Mouse (Mus musculus): ENCODE measurements around the gene Helz2. TPM values are rescaled to one million over a fixed set of nuclear protein-coding genes. Genes with fewer than 3 reads are reported as not detected.
"Not testable (repeated sequence)": the region's sequence is repeated elsewhere in the genome, so short reads cannot be mapped to it uniquely, and the experiment has no call there.

The Helz2 gene
- polyA plus RNA-seq, 1 experiment: 29.3 TPM

- WGBS: 78% methylated on average over 3 of the region's 3 CpGs
- TF ChIP-seq CTCF (IDR thresholded peaks at IDR 0.05; ENCODE audit: control insufficient read depth, insufficient read depth, low read length) (no peak), POLR2A (IDR thresholded peaks at IDR 0.05; ENCODE audit: borderline replicate concordance, control insufficient read depth, low read depth, low read length) (no peak)
- no peak within 1 kb of the TSS for H3K27ac ChIP-seq (ENCODE audit: control insufficient read depth, insufficient read depth, low read depth, low read length, poor library complexity)
- H3K4me3 ChIP-seq (replicated peaks; ENCODE audit: control insufficient read depth, low read depth, low read length): no peak within 1 kb of the TSS
- peaks cover 2% of the 10 kb centered on the region for H3K4me1 ChIP-seq (ENCODE audit: control insufficient read depth, insufficient read depth, low read length)
Observed at GRCm38 (mm10) chr2:181202422-181202821, 39.4 kb downstream of the Helz2 start, which contains the start of gene Ptk6. Gene Ptk6, minus strand, starts transcription at chr2:181202789.

- TF ChIP-seq POLR2A (IDR thresholded peaks at IDR 0.05; ENCODE audit: borderline replicate concordance, control insufficient read depth, low read depth, low read length) (no peak), CTCF (IDR thresholded peaks at IDR 0.05; ENCODE audit: control insufficient read depth, insufficient read depth, low read length) (no peak)
- no peak overlapping the region for H3K4me3 ChIP-seq (replicated peaks; ENCODE audit: control insufficient read depth, low read depth, low read length)
- H3K4me1 ChIP-seq (ENCODE audit: control insufficient read depth, insufficient read depth, low read length): peaks cover 2% of the 10 kb centered on the region
- WGBS: 65% methylated on average over 3 of the region's 3 CpGs
- H3K27ac ChIP-seq (ENCODE audit: control insufficient read depth, insufficient read depth, low read depth, low read length, poor library complexity): no peak overlapping the region
Observed at GRCm38 (mm10) chr2:181201606-181202005, 40.2 kb downstream of the Helz2 start.

- Histone ChIP-seq H3K27ac (ENCODE audit: control insufficient read depth, insufficient read depth, low read depth, low read length, poor library complexity) (no peak overlapping the region), H3K4me1 (ENCODE audit: control insufficient read depth, insufficient read depth, low read length) (peaks cover 1% of the 10 kb centered on the region; the same call in 1 of the 2 replicates), H3K4me3 (replicated peaks; ENCODE audit: control insufficient read depth, low read depth, low read length) (no peak overlapping the region)
- WGBS: 75% methylated on average over 4 of the region's 4 CpGs
- TF ChIP-seq POLR2A (IDR thresholded peaks at IDR 0.05; ENCODE audit: borderline replicate concordance, control insufficient read depth, low read depth, low read length): no peak
- no peak for TF ChIP-seq CTCF (IDR thresholded peaks at IDR 0.05; ENCODE audit: control insufficient read depth, insufficient read depth, low read length)
Observed at GRCm38 (mm10) chr2:181196628-181197300, 45.1 kb downstream of the Helz2 start.

- WGBS: 12% methylated on average over 3 of the region's 3 CpGs
- Histone ChIP-seq H3K4me1 (ENCODE audit: control insufficient read depth, insufficient read depth, low read length) (peaks cover 1% of the 10 kb centered on the region; the same call in 1 of the 2 replicates), H3K4me3 (replicated peaks; ENCODE audit: control insufficient read depth, low read depth, low read length) (no peak overlapping the region), H3K27ac (ENCODE audit: control insufficient read depth, insufficient read depth, low read depth, low read length, poor library complexity) (no peak overlapping the region)
- TF ChIP-seq CTCF (IDR thresholded peaks at IDR 0.05; ENCODE audit: control insufficient read depth, insufficient read depth, low read length) (no peak), POLR2A (IDR thresholded peaks at IDR 0.05; ENCODE audit: borderline replicate concordance, control insufficient read depth, low read depth, low read length) (no peak)
Observed at GRCm38 (mm10) chr2:181193044-181193443, 48.8 kb downstream of the Helz2 start.

- TF ChIP-seq CTCF (IDR thresholded peaks at IDR 0.05; ENCODE audit: control insufficient read depth, insufficient read depth, low read length): no peak
- no peak for TF ChIP-seq POLR2A (IDR thresholded peaks at IDR 0.05; ENCODE audit: borderline replicate concordance, control insufficient read depth, low read depth, low read length)
- H3K27ac ChIP-seq (ENCODE audit: control insufficient read depth, insufficient read depth, low read depth, low read length, poor library complexity): no peak overlapping the region
- H3K4me1 ChIP-seq (ENCODE audit: control insufficient read depth, insufficient read depth, low read length): peaks cover 1% of the 10 kb centered on the region; the same call in 1 of the 2 replicates
- no peak overlapping the region for H3K4me3 ChIP-seq (replicated peaks; ENCODE audit: control insufficient read depth, low read depth, low read length)
- 85% methylated on average over 4 of the region's 4 CpGs for WGBS
Observed at GRCm38 (mm10) chr2:181191936-181192335, 49.9 kb downstream of the Helz2 start.

- not testable (repeated sequence) for H3K27ac ChIP-seq (ENCODE audit: control insufficient read depth, insufficient read depth, low read depth, low read length, poor library complexity); H3K4me3 ChIP-seq (replicated peaks; ENCODE audit: control insufficient read depth, low read depth, low read length); H3K4me1 ChIP-seq (ENCODE audit: control insufficient read depth, insufficient read depth, low read length)
- 74% methylated on average over 4 of the region's 4 CpGs for WGBS
Observed at GRCm38 (mm10) chr2:181191385-181191784, 50.4 kb downstream of the Helz2 start.

- TF ChIP-seq POLR2A (IDR thresholded peaks at IDR 0.05; ENCODE audit: borderline replicate concordance, control insufficient read depth, low read depth, low read length): no peak
- TF ChIP-seq CTCF (IDR thresholded peaks at IDR 0.05; ENCODE audit: control insufficient read depth, insufficient read depth, low read length): no peak
- Histone ChIP-seq H3K4me1 (ENCODE audit: control insufficient read depth, insufficient read depth, low read length) (peaks cover 1% of the 10 kb centered on the region; the same call in 1 of the 2 replicates), H3K27ac (ENCODE audit: control insufficient read depth, insufficient read depth, low read depth, low read length, poor library complexity) (no peak overlapping the region), H3K4me3 (replicated peaks; ENCODE audit: control insufficient read depth, low read depth, low read length) (no peak overlapping the region)
- 71% methylated on average over 1 of the region's 1 CpGs for WGBS
Observed at GRCm38 (mm10) chr2:181189321-181189720, 52.5 kb downstream of the Helz2 start.

GRCm38 (mm10) chr2:181188681-181189080 is 53.1 kb downstream of the Helz2 start:
- WGBS: 53% methylated on average over 2 of the region's 2 CpGs
- Histone ChIP-seq H3K4me1 (ENCODE audit: control insufficient read depth, insufficient read depth, low read length) (peaks cover 1% of the 10 kb centered on the region; the same call in 1 of the 2 replicates), H3K4me3 (replicated peaks; ENCODE audit: control insufficient read depth, low read depth, low read length) (no peak overlapping the region), H3K27ac (ENCODE audit: control insufficient read depth, insufficient read depth, low read depth, low read length, poor library complexity) (peak overlapping the region; percentile 67)
- no peak for TF ChIP-seq POLR2A (IDR thresholded peaks at IDR 0.05; ENCODE audit: borderline replicate concordance, control insufficient read depth, low read depth, low read length)

Data from bone marrow, adult 2 months (tissue).